Mouse (Mus musculus) G1E (cell line): ENCODE measurements around the gene Fbln1.

Source experiments
- CTCF ChIP-seq: IDR thresholded peaks from 2 replicates; pipeline ENCODE4 v1.5.1; 2012; ENCODE audit warnings: low read depth, low read length, inconsistent platforms, mixed read lengths
- GATA1 ChIP-seq: IDR thresholded peaks from 2 replicates; pipeline ENCODE4 v1.6.1; 2012; ENCODE audit warnings: borderline replicate concordance, low read length, inconsistent platforms, mixed read lengths
- TAL1 ChIP-seq: conservative IDR thresholded peaks from 2 replicates; pipeline ENCODE4 v1.6.1; 2012; ENCODE audit warnings: low read depth, low read length, inconsistent platforms, mixed read lengths

DNA sequence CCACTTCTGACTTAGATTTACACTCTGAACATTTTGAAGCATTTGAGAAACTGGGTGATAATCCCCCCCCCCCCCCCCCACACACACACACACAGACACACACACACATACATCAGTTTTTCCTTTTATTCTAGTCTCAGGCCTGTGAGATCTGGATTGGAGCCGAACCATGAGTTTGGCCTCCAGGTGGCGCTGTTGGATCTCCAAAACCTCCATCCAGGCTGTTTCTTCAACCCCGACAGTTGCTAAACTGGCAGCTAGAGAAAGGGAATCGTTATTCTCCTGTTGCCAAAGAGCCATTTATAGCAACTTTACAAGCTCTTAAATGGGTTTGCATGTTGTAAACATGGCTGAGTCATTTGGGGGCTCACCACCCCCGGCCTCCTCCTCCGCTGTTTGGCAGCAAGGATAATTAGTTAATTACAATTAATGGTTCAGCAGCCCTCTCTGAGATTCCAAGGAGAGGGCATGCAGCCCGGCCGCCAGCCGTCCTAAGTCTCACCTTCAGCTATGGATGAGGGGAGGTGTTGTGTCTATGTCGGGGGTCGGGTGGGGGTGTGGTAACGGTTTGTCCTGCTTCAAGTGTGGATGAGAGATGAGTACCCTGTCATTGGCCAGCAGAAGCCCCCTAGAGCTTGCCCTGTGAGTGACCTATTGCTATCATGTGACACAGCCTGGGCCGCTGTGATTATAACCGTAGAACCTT, 61.1 kb downstream of the Fbln1 start:
- TF ChIP-seq CTCF (no peak), GATA1 (no peak), TAL1 (no peak)
